Mouse (Mus musculus) T-cell, adult 66 days (primary cell): Measurements from ENCODE around the gene Adam1b. TPM values are rescaled to one million over a fixed set of nuclear protein-coding genes. Genes with fewer than 3 reads are reported as not detected.

Experiments
- total RNA-seq, 2 experiments: library from RNA; stranded (reverse); gene quantifications; 3 replicates in 1 of 2; 4 replicates in 1 of 2; pipeline ENCODE4 v1.2.4; 2023

The Adam1b gene
- under 1 TPM; 0.29 to 0.30 TPM for total RNA-seq

DNA sequence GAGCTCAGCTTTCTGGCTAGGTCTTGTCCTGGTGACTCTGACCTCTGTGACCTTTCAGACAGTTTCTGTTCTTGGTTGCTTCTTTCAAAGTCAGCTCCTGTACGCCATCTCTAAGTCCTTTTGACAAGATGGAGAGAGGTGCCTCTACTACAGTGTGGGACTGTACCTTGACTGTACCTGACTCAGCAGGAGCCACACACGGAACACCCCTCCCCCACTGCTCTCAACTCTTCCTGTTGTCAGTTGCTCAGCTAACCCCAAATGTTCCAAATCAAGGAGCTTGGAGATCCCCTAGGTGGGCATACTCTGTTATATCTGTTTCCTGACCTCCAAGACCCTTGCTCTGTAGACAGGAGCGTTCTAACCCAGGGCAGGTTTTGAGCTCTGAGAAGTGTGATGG is at the start of gene Adam1b:
TSS of gene Adam1b (minus strand) at position 205 of the 400 bp plus-strand sequence.

DNA sequence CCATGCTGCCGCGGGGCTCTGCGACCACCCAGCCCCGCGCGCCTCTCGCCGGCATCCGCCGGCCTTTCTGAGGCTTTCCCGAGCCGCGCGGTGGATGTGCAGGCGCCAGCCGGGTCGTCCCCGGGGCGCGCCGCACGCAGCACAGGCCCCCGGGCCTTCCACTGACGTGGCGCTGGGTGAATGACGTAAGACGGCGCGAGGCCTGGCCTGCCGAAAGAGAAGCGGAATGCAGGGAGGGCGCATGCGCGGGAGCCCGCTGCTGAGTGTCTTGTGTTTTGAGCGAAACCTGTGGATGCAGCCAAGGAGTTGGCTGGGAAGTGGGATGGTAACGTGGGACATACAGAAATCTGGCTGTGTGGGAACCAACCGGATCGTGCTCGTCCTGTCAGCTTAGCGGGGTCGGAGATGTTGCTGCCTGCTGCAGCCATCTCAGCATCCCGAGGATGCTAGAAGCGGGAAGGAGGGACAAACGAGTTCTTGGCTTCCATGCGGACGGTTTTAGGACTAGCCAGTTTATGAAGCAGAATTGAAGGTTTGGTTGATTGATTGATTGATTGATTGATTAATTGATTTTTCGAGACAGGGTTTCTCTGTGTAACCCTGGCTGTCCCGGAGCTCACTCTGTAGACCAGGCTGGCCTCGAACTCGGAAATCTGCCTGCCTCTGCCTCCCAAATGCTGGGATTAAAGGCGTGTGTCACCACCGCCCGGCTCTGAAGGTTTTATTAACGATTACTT is 42.7 kb upstream of the Adam1b start, which contains the start of gene Mapkapk5:
TSS of gene Mapkapk5 (minus strand) at position 113 of the 737 bp plus-strand sequence.

DNA sequence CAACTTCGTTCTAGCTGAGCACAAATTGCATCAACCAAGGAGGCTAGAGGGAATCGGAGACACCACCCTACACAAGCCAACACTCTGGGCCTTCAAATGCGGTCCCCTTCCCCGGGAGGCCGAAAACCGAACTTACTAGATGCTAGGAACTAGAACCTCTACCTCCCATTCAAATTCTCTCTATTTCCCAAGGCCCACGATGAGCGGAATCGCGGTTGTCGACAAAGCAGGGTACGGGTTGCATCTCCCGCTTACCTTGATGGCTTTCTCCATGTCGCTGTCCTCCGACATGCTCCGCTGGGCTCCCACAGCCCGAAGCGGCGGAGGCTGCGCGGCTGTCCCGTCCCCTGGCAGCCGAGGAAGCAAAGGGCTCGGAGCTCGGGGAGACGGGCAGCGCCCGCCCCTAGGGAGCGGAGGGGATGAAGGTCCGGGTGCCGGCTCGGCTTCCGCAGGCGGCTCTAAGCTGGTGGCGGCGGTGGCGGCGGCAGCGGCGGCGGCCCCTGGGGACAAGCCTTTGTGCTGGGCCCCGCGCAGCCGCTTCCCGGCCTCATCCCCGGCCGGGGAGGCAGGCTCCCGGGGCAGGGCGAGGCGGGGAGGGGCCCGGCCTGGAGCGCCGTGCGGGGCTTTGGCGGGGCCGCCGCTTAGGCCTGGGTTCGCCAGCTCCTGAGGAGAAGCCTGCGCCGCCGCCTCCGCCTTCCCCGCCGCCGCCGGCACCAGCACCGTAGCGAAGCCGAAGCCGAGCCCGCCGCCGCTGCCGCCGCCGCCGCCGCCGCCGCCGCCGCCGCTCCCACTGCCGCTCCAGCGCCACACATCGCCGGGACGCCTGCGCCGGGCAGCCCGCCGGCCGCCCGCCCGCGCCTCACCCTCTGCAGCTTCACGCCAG is 41.9 kb upstream of the Adam1b start, which contains the start of the genes Adam1a and Gm42878:
TSS of gene Adam1a (minus strand) at position 573 of the 883 bp plus-strand sequence.
TSS of gene Gm42878 (minus strand) at position 573 of the 883 bp plus-strand sequence.

DNA sequence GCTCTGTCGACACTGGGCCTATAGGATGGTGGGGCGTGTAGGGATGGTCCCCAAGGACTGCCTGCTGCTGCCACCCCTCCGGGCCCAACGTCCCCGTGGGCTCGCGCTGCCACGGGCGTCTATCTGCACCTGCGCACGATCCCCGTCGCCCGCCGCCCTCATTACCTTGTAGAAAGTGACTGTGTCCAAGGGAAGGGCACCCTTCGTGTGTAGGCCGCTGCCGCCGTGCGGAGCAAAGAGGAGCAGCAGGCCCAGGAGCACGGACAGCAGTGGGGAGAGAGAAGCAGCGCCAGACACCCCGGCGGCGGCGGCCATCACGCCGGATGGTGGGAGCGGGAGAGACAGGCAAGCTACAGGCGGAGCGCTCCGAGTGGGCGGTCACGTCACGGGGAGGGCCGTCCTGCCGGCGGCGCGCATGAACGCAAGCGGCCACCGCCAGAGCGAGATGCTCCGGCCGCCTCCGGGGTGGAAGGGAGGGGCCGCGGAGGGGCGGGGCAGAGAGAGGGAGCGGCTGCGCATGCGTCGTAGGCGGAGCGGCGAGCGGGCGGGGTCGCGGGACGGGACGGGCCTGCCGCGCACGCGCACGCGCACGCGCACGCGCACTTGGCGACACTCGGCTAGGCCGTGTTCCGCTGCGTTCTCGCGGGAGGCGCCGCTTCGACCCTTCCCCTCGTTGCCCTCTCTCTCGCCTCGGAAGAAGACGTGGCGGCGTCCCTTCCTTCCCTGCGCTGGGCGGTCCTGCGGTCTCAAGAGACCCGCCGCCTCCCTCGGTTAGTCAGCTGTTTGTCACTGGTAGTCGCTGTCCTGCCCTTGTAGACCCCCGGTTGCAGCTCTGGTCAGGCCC is 51.0 kb downstream of the Adam1b start, which contains the start of gene Erp29:
TSS of gene Erp29 (minus strand) at position 481 of the 844 bp plus-strand sequence.

DNA sequence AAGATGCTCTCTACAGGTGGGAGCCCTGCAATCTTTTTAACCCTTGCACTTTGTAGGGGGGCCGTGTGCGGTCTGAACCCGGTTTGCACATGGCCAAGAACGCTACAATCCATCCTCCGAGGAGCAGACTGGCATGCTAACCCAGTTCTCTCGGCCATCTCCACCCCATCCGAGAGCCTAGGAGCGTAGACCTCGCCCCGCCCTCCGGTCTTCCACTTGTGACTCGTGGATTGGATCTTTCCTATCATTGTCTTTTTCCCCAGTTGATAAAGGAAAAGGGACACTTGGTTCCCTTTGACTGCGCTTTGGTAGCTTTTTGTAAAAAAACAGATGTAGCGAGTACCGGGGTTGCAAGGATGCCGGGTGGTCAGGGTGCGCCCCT is 51.6 kb downstream of the Adam1b start, which contains the start of gene Tmem116:
TSS of gene Tmem116 (plus strand) at position 250 of the 382 bp plus-strand sequence.

Other genes with a start within 250 kb of the Adam1b start
- gene Trafd1, start 117.8 kb downstream of the Adam1b start, total RNA-seq: 10 to 100 TPM; 41.8 to 51.2 TPM
- 10 to 100 TPM; 43.3 to 44.9 TPM for gene Naa25, start 105.5 kb downstream of the Adam1b start, total RNA-seq
- gene Tmem116, start 51.5 kb downstream of the Adam1b start, total RNA-seq: 1 to 10 TPM in 1 of 2 experiments, under 1 TPM in 1; 0.77 to 1.5 TPM
- 10 to 100 TPM; 62.3 to 88.1 TPM for gene Erp29, start 50.9 kb downstream of the Adam1b start, total RNA-seq
- gene Adam1a, start 42.0 kb upstream of the Adam1b start, total RNA-seq: 10 to 100 TPM; 13.2 to 13.5 TPM
- not detected for gene Gm42878, start 42.0 kb upstream of the Adam1b start, total RNA-seq
- 100 to 1,000 TPM in 1 of 2 experiments, 10 to 100 TPM in 1; 99.5 to 122 TPM for gene Mapkapk5, start 42.5 kb upstream of the Adam1b start, total RNA-seq
- gene Aldh2, start 90.4 kb upstream of the Adam1b start, total RNA-seq: 10 to 100 TPM; 73.4 to 87.9 TPM
- gene Acad12, start 115.5 kb upstream of the Adam1b start, total RNA-seq: 10 to 100 TPM in 1 of 2 experiments, 1 to 10 TPM in 1; 10.0 to 14.7 TPM
- gene Acad10, start 157.1 kb upstream of the Adam1b start, total RNA-seq: 10 to 100 TPM; 11.4 to 12.3 TPM
- gene Brap, start 157.1 kb upstream of the Adam1b start, total RNA-seq: 100 to 1,000 TPM; 107 to 120 TPM
- 100 to 1,000 TPM in 1 of 2 experiments, 10 to 100 TPM in 1; 90.0 to 109 TPM for gene Atxn2, start 207.9 kb upstream of the Adam1b start, total RNA-seq